Mouse (Mus musculus): ENCODE results near the gene Eml1.

DNA sequence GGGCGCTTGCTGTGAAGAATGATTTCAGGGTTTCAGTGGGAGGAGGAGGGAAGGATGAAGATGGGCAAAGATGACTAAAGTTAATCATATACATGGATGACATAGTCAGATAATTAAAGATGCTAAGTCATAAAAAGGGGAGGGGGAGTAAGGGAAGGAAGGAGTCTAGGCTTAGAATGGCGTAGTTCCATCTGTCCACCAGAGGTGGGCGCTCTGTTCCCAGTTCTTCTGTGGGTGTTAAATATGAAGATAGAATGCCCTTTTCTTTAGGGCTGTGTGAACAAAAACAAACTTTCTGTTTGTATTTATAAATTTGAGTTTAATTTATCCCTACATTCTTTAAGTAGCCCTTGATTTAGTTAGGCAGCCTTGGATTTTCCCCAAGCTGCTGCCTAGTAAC is 192.5 kb downstream of the Eml1 start:
- 0 out of 2 replicates have a peak, but pooled peaks have one; percentile 16 for TF ChIP-seq CTCF (IDR thresholded peaks at IDR 0.05; ENCODE audit: control insufficient read depth, insufficient read depth, low read length)
- TF ChIP-seq POLR2A (IDR thresholded peaks at IDR 0.05; ENCODE audit: borderline replicate concordance, control insufficient read depth, low read depth, low read length) = no peak

Measured in bone marrow, adult 2 months (tissue).